Mouse (Mus musculus): ENCODE data around the gene Hddc3. TPM values are rescaled to one million over a fixed set of nuclear protein-coding genes. Genes with fewer than 3 reads are reported as not detected.

The Hddc3 gene
- polyA plus RNA-seq, 1 experiment from 2014 or later, result 25.7 TPM

- no peak overlapping the region for H3K9ac ChIP-seq (replicated peaks; ENCODE audit: low read length)
- H3K4me1 ChIP-seq (ENCODE audit: control insufficient read depth, insufficient read depth, low read length), result peaks cover 2% of the 10 kb centered on the region; the same call in 1 of the 2 replicates
- H3K36me3 ChIP-seq (replicated peaks; ENCODE audit: control insufficient read depth, insufficient read depth, low read depth, low read length), result peaks cover 7% of the 10 kb centered on the region; the same call in 1 of the 2 replicates
- DNase-seq (ENCODE audit: low spot score) (no peak), ATAC-seq (replicated peaks; ENCODE audit: insufficient number of reproducible peaks, low FRiP score, low TSS enrichment, low read depth) (no peak)
- H3K4me2 ChIP-seq (ENCODE audit: low read depth, low read length), result no peak overlapping the region
- no peak overlapping the region for H3K4me3 ChIP-seq (ENCODE audit: low read depth, low read length)
- H3K27ac ChIP-seq (replicated peaks; ENCODE audit: low read depth, low read length), result no peak overlapping the region
- 91% methylated on average over 7 of the region's 7 CpGs for WGBS
- H3K9me3 ChIP-seq (replicated peaks; ENCODE audit: control insufficient read depth, low read length), result no peaks in the 10 kb centered on the region
- no peaks in the 10 kb centered on the region for H3K27me3 ChIP-seq (ENCODE audit: control insufficient read depth, insufficient read depth, low read length)
Observed at GRCm38 (mm10) chr7:80367232-80367631, 24.3 kb downstream of the Hddc3 start.

GRCm38 (mm10) chr7:80368009-80368408 lies 25.1 kb downstream of the Hddc3 start:
- no peak overlapping the region for H3K4me2 ChIP-seq (ENCODE audit: low read depth, low read length)
- no peaks in the 10 kb centered on the region for H3K9me3 ChIP-seq (replicated peaks; ENCODE audit: control insufficient read depth, low read length)
- H3K27ac ChIP-seq (replicated peaks; ENCODE audit: low read depth, low read length), result no peak overlapping the region
- no peak overlapping the region for H3K4me3 ChIP-seq (ENCODE audit: low read depth, low read length)
- ATAC-seq (replicated peaks; ENCODE audit: insufficient number of reproducible peaks, low FRiP score, low TSS enrichment, low read depth) (no peak), DNase-seq (ENCODE audit: low spot score) (no peak)
- 91% methylated on average over 9 of the region's 9 CpGs for WGBS
- peaks cover 7% of the 10 kb centered on the region; the same call in 1 of the 2 replicates for H3K36me3 ChIP-seq (replicated peaks; ENCODE audit: control insufficient read depth, insufficient read depth, low read depth, low read length)
- no peaks in the 10 kb centered on the region for H3K27me3 ChIP-seq (ENCODE audit: control insufficient read depth, insufficient read depth, low read length)
- no peak overlapping the region for H3K9ac ChIP-seq (replicated peaks; ENCODE audit: low read length)
- H3K4me1 ChIP-seq (ENCODE audit: control insufficient read depth, insufficient read depth, low read length), result peaks cover 2% of the 10 kb centered on the region; the same call in 1 of the 2 replicates

- Histone ChIP-seq H3K36me3 (replicated peaks; ENCODE audit: control insufficient read depth, insufficient read depth, low read depth, low read length) (peaks cover 7% of the 10 kb centered on the region; the same call in 1 of the 2 replicates), H3K9ac (replicated peaks; ENCODE audit: low read length) (no peak overlapping the region), H3K9me3 (replicated peaks; ENCODE audit: control insufficient read depth, low read length) (no peaks in the 10 kb centered on the region), H3K27me3 (ENCODE audit: control insufficient read depth, insufficient read depth, low read length) (no peaks in the 10 kb centered on the region), H3K4me2 (ENCODE audit: low read depth, low read length) (no peak overlapping the region), H3K4me1 (ENCODE audit: control insufficient read depth, insufficient read depth, low read length) (peaks cover 2% of the 10 kb centered on the region; the same call in 1 of the 2 replicates), H3K4me3 (ENCODE audit: low read depth, low read length) (no peak overlapping the region), H3K27ac (replicated peaks; ENCODE audit: low read depth, low read length) (no peak overlapping the region)
- 86% methylated on average over 20 of the region's 20 CpGs for WGBS
- DNase-seq (ENCODE audit: low spot score) (no peak), ATAC-seq (replicated peaks; ENCODE audit: insufficient number of reproducible peaks, low FRiP score, low TSS enrichment, low read depth) (no peak)
Observed at GRCm38 (mm10) chr7:80368635-80369421, 25.9 kb downstream of the Hddc3 start.

- DNase-seq (ENCODE audit: low spot score), result no peak
Observed at GRCm38 (mm10) chr7:80369461-80369860, 26.6 kb downstream of the Hddc3 start.

GRCm38 (mm10) chr7:80369967-80370431 lies 27.1 kb downstream of the Hddc3 start:
- peaks cover 2% of the 10 kb centered on the region; the same call in 1 of the 2 replicates for H3K4me1 ChIP-seq (ENCODE audit: control insufficient read depth, insufficient read depth, low read length)
- peak overlapping the region; percentile 91 for H3K4me3 ChIP-seq (ENCODE audit: low read depth, low read length)
- peak overlapping the region; percentile 78 for H3K4me2 ChIP-seq (ENCODE audit: low read depth, low read length)
- H3K36me3 ChIP-seq (replicated peaks; ENCODE audit: control insufficient read depth, insufficient read depth, low read depth, low read length), result peaks cover 7% of the 10 kb centered on the region; the same call in 1 of the 2 replicates
- peak overlapping the region; percentile 86 for H3K9ac ChIP-seq (replicated peaks; ENCODE audit: low read length)
- no peaks in the 10 kb centered on the region for H3K9me3 ChIP-seq (replicated peaks; ENCODE audit: control insufficient read depth, low read length)
- 35% methylated on average over 4 of the region's 4 CpGs for WGBS
- H3K27me3 ChIP-seq (ENCODE audit: control insufficient read depth, insufficient read depth, low read length), result no peaks in the 10 kb centered on the region
- ATAC-seq (replicated peaks; ENCODE audit: insufficient number of reproducible peaks, low FRiP score, low TSS enrichment, low read depth) (no peak), DNase-seq (ENCODE audit: low spot score) (peak; percentile 44)
- no peak overlapping the region for H3K27ac ChIP-seq (replicated peaks; ENCODE audit: low read depth, low read length)

More at GRCm38 (mm10) chr7:80369461-80369860, 26.6 kb downstream of the Hddc3 start:
- Histone ChIP-seq H3K9ac (replicated peaks; ENCODE audit: low read length) (no peak overlapping the region), H3K27me3 (ENCODE audit: control insufficient read depth, insufficient read depth, low read length) (no peaks in the 10 kb centered on the region), H3K27ac (replicated peaks; ENCODE audit: low read depth, low read length) (no peak overlapping the region), H3K4me1 (ENCODE audit: control insufficient read depth, insufficient read depth, low read length) (peaks cover 2% of the 10 kb centered on the region; the same call in 1 of the 2 replicates), H3K4me3 (ENCODE audit: low read depth, low read length) (no peak overlapping the region), H3K36me3 (replicated peaks; ENCODE audit: control insufficient read depth, insufficient read depth, low read depth, low read length) (peaks cover 7% of the 10 kb centered on the region; the same call in 1 of the 2 replicates), H3K4me2 (ENCODE audit: low read depth, low read length) (no peak overlapping the region), H3K9me3 (replicated peaks; ENCODE audit: control insufficient read depth, low read length) (no peaks in the 10 kb centered on the region)
- no peak for ATAC-seq (replicated peaks; ENCODE audit: insufficient number of reproducible peaks, low FRiP score, low TSS enrichment, low read depth)
- WGBS, result 60% methylated on average over 5 of the region's 5 CpGs

GRCm38 (mm10) chr7:80370649-80371040 lies 27.7 kb downstream of the Hddc3 start:
- peaks cover 7% of the 10 kb centered on the region; the same call in 1 of the 2 replicates for H3K36me3 ChIP-seq (replicated peaks; ENCODE audit: control insufficient read depth, insufficient read depth, low read depth, low read length)
- no peaks in the 10 kb centered on the region for H3K27me3 ChIP-seq (ENCODE audit: control insufficient read depth, insufficient read depth, low read length)
- no peaks in the 10 kb centered on the region for H3K9me3 ChIP-seq (replicated peaks; ENCODE audit: control insufficient read depth, low read length)
- H3K4me3 ChIP-seq (ENCODE audit: low read depth, low read length), result peak overlapping the region; percentile 91
- ATAC-seq (replicated peaks; ENCODE audit: insufficient number of reproducible peaks, low FRiP score, low TSS enrichment, low read depth) (peak; percentile 11; the same call in 1 of the 2 replicates), DNase-seq (ENCODE audit: low spot score) (peak; percentile 77)
- H3K9ac ChIP-seq (replicated peaks; ENCODE audit: low read length), result peak overlapping the region; percentile 86
- peaks cover 2% of the 10 kb centered on the region; the same call in 1 of the 2 replicates for H3K4me1 ChIP-seq (ENCODE audit: control insufficient read depth, insufficient read depth, low read length)
- H3K27ac ChIP-seq (replicated peaks; ENCODE audit: low read depth, low read length), result peak overlapping the region; percentile 72
- H3K4me2 ChIP-seq (ENCODE audit: low read depth, low read length), result peak overlapping the region; percentile 78
- WGBS, result 0% methylated on average over 24 of the region's 31 CpGs

GRCm38 (mm10) chr7:80371041-80371751 lies 28.3 kb downstream of the Hddc3 start, which contains the start of gene Man2a2:
TSS of gene Man2a2 (minus strand) at chr7:80371375.
- H3K9me3 ChIP-seq (replicated peaks; ENCODE audit: control insufficient read depth, low read length), result no peaks in the 10 kb centered on the region
- peak within 1 kb of the TSS; percentile 72 for H3K27ac ChIP-seq (replicated peaks; ENCODE audit: low read depth, low read length)
- no peaks in the 10 kb centered on the region for H3K27me3 ChIP-seq (ENCODE audit: control insufficient read depth, insufficient read depth, low read length)
- peak within 1 kb of the TSS; percentile 91 for H3K4me3 ChIP-seq (ENCODE audit: low read depth, low read length)
- H3K36me3 ChIP-seq (replicated peaks; ENCODE audit: control insufficient read depth, insufficient read depth, low read depth, low read length), result peaks cover 7% of the 10 kb centered on the region; the same call in 1 of the 2 replicates
- DNase-seq (ENCODE audit: low spot score) (peak; percentile 86), ATAC-seq (replicated peaks; ENCODE audit: insufficient number of reproducible peaks, low FRiP score, low TSS enrichment, low read depth) (peak; percentile 68)
- H3K4me2 ChIP-seq (ENCODE audit: low read depth, low read length), result peak within 1 kb of the TSS; percentile 78
- H3K4me1 ChIP-seq (ENCODE audit: control insufficient read depth, insufficient read depth, low read length), result peaks cover 2% of the 10 kb centered on the region; the same call in 1 of the 2 replicates
- under 1% methylated on average over 58 of the region's 86 CpGs for WGBS
- peak within 1 kb of the TSS; percentile 86 for H3K9ac ChIP-seq (replicated peaks; ENCODE audit: low read length)
